Mouse (Mus musculus): ENCODE data around the gene Uck2.

- TF ChIP-seq CTCF (conservative IDR thresholded peaks at IDR 0.05; ENCODE audit: low read length): no peak
- TF ChIP-seq POU5F1 (IDR thresholded peaks at IDR 0.05; ENCODE audit: borderline replicate concordance, low read length): no peak
- no peak for TF ChIP-seq NANOG (IDR thresholded peaks at IDR 0.05; ENCODE audit: borderline replicate concordance, low read length)
Observed at GRCm38 (mm10) chr1:167246275-167246674, 38.8 kb downstream of the Uck2 start.

All from E14TG2a.4 (cell line).